Mouse (Mus musculus): Measurements from ENCODE around the gene Topors. TPM values are rescaled to one million over a fixed set of nuclear protein-coding genes. Genes with fewer than 3 reads are reported as not detected.
"Not testable (repeated sequence)": the region's sequence is repeated elsewhere in the genome, so short reads cannot be mapped to it uniquely, and the experiment has no call there.

Topors gene
- total RNA-seq (2021) = 10 to 100 TPM; 19.2 to 20.4 TPM

DNA sequence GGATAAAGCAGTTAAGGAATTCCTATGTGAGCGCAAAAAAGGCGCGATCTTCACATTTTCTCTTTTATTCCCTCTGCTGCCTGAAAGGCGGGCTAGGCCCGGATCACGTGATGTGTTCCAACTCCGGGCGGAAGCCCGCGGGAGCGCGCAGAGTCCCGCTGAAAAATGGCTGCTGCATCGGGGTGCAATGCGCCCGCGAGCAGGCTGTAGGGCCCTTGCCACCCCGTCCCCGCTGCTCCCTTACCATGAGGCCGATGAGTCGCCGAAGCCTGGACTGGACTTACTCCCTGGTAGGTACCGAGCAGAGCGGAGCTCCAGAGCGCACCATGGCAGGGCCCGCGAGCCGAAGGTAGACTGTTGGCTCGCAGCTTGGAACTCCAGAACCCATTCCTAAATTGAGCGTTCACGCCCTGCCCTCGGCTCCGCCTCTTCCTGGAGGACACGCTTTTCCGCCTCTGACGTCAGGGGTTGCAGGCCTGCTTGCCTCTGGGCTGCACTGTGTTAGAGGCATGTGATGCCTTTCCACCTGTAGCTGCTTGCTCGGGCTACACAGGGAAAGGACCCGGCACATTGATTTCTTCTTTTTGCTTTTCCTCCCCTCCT is at the start of gene Topors, which contains the start of gene Smim27:
Gene Topors (minus strand): TSS at position 421 of the 603 bp plus-strand sequence.
Gene Smim27 (plus strand): TSS at position 150 of the 603 bp plus-strand sequence.
- peak; percentile 83 to 93 for DNase-seq (ENCODE audit: extremely low spot score in 1 of 2, low spot score in 1 of 2)

DNA sequence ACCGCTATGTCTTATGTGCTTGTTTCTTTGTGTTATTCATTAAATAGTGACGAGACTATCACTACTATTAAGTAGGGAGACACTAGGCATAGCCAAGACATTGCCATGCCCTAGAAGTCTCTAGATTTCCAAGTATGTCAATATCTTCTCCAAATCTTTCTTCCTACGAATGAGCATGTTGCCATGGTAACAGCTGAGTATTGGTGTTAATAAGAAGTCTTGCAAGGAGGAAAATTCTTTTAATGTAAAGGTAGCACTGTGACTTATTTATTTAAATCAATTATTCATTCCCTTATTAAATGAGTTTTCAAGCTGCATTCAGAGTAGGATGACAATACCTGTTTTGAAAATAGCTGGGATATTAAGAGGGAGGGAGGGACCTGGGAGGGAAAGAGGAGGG is 47.8 kb upstream of the Topors start:
- no peak for DNase-seq (ENCODE audit: extremely low spot score in 1 of 2, low spot score in 1 of 2)

DNA sequence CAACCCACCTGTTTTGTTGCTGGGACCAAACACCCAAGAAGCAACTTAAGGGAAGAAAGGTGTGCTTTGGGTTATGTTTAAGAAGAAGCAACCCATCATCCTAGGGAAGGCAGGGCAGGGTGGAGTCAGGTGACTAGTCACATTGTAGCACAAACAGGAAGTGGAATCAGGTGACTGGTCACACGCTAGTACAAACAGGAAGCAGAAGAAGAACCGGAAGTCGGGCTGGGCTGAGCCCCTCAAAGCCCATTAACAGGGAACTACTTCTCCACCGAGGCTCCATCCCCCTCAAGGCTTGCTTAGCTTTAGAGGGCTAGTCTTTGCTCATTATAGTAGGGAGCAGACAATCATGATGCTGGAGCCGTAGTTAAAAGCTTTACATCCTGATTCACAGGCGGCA is 43.4 kb upstream of the Topors start:
- DNase-seq (ENCODE audit: extremely low spot score in 1 of 2, low spot score in 1 of 2) = no peak

DNA sequence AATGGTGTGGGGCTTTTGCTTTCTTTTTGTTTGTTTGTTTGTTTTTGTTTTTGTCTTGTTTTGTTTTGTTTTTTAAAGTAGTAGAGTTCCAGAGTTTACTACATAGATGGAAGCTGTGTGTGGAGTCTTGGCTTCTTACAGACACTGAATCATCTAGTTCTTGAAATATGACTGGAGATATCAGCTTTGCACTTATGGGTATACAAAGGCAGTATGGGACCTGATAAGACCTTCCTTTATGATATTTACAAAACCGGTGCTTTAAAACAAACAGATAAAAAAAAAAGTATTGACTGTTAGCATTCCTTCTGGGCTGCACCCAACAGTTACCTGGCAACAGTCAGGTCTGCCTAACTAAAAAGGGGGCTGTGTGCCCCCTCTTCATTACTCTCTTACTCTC is 42.6 kb upstream of the Topors start:
- DNase-seq (ENCODE audit: extremely low spot score in 1 of 2, low spot score in 1 of 2) = no peak

DNA sequence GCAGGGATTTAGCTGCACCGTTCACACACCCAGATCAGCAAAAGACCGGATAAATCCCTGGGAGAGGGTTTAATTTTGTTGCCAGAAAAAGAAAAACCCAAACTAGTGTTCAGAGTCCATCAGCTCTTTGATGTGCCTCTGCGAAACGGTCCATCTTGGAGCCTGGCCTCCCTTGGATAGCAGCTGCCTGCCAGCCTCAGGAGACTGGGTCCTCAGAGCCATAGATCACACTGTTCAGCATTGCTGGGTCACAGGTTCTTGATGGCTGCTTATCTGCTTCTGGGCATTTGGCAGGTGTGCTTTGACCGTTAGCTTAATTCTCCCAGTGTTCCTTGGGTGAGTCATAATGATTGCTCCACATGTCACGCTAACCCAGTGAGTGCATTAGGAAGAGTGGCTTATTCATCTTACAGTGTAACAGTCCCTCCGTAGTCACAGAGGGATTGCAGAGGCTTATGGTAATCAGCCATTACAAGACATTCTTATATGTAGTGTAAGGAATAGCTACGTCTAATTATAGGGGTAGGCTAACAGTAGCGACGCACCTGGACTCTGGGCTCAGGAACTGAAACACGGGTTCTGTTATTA is 41.2 kb upstream of the Topors start:
- DNase-seq (ENCODE audit: extremely low spot score in 1 of 2, low spot score in 1 of 2) = no peak

DNA sequence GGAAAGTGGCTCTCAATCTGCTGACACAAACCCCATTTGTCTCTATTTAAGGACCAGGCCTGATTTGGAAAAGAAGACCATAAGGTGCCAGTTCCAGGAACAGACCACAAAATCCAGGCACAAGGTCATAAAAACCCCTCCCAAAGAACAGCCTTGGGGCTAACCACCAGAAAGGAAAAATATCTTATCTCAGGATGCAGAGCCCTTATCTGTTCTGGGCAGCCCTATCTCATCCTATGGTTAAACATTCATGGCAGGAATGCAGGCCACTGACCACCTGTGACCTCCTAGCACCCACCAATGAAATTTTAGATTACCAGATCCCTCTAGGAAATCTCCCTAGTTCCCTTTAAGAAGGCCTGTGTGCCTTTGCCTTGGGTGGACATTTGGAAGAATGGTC is 40.0 kb upstream of the Topors start:
- no peak for DNase-seq (ENCODE audit: extremely low spot score in 1 of 2, low spot score in 1 of 2)

DNA sequence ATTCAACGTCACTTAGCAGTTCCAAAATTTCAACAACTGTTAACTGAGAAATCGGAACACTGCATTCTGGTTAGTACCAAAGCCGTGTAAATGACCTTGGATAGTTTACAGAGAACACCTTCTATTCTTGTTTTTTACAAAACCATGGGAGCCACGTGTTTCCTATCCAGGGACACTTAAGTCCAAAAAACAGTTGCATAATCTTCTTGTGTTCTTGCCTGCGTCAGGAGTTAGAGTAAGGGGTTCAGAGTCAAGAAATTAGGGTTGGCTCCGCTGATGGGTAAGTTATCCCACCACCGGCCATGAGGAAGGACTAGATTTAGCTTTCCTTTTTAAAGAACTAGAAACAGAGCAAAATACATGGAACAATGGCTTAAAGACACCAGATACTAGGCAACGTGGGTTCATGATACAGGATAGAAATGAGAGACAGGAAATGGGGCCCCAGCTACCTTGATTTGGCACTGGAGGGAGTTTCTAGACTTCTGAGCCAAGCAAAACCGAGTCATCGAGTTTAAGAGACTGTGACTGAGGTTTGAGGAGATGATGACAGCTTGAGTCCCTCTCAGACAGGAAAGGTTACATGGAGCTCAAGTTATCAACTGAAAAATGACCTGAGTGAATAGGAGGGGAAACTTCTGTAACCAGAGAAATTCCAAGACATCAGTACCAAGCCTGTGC is 32.9 kb upstream of the Topors start:
- no peak for DNase-seq (ENCODE audit: extremely low spot score in 1 of 2, low spot score in 1 of 2)

DNA sequence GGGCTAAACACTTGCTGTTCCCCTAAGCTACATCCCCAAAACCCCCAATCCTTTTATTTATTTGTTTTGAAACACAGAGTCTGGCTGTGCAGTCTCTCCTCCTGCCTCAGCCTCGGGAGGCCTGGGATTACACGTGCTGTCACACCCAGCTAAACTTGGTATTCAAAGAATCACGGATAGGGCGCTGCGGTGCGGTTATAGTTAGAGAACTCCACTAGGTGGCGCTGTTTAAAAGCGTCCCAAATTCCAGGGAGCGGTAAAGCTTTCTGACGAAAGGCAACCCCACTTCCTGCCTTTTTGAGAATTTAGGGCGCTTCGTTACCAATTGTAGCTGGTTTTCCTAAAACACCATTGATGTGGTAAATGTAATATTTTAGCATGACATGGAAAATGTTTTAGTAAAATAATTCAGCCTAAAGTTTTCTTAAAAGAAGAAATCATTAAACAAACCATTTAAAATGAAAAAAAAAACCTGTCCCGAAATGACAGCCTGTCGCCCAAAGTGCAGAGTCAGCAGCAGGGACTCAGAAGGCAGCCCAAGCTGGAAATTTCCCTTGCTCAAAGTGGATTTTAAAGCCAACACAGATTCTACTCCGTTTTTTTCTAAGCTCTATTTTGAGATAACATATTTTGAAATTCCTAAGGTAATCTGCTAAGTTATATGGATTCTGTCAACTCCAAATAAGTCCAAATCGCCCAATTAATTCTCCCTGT is 31.6 kb upstream of the Topors start:
- DNase-seq (ENCODE audit: extremely low spot score in 1 of 2, low spot score in 1 of 2) = peak; percentile 57 to 69

DNA sequence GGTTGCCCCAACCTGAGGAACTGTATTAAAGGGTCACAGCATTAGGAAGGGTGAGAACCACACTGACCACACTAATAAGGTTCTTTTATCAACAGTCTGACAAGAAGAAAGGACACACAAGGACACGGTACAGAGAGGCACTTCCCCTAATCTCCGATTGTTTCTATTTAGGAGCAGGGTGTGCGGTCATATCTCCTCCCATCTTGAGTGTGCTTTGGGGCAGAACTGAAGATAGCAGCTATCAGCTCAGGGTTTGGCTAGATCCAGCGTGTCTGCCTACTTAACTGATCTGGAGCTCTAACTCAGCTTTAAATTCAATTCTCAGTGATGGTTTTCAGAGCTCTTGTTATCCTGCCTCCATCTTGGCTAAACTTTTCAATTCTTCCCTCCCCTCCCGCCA is 29.5 kb upstream of the Topors start:
- DNase-seq (ENCODE audit: extremely low spot score in 1 of 2, low spot score in 1 of 2) = no peak

DNA sequence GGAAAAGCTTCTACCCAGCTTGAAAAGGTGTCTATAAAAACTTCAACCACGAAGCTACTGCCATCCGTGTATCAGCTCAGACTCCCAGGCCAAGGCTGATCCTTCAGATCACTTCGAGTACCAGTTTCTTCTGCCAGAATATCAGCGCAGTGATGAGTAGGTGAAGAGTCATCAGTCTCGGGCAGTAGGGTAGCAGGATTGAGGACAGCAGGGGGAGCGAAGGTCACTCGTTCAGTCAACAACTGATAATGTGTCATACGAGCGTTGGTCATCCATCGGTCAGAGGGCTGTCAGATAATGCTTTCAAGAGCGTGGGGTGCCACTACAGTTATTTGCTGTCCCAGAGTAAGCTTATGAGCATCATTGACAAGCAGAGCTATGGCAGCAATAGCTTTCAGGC is 21.9 kb upstream of the Topors start:
- not testable (repeated sequence) for DNase-seq (ENCODE audit: extremely low spot score in 1 of 2, low spot score in 1 of 2)

DNA sequence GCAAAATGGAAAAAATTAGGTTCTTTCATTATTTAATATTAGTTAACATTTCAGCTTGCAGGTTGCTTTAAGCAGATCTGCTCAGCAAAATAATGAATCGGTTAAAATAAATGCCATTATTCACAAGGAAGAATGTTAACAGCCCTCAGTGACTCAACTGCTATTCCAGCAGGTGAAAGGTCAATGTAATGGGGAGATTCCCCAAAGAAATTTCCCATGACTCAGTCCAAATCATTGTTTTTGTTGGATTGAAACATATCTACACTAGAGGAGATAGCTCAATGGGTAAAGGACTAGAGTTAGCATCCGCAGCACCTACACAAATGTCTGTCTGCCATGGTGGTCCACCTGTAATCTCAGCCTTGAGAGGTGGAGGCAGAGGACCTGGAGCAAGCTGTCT is 19.4 kb upstream of the Topors start:
- no peak for DNase-seq (ENCODE audit: extremely low spot score in 1 of 2, low spot score in 1 of 2)

DNA sequence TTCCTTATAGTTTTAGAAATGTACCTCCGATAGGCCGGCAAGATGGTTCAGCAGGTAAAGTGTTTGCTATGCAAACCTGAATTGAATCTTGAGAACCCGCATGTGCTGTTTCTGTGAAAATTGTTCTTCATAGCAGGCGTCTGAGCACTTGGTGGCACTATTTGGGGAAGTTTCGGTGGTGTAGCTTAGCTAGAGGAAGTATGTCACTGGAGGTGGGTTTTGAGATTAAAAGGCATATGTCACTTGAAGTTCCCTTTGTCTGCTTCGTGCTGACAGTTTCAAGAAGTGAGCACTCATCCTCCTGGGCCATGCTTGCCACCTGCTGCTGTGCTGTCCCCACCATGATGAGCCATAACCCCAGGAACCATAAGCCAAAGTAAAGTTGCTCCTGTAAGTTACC is 17.8 kb upstream of the Topors start:
- DNase-seq (ENCODE audit: extremely low spot score in 1 of 2, low spot score in 1 of 2) = no peak

DNA sequence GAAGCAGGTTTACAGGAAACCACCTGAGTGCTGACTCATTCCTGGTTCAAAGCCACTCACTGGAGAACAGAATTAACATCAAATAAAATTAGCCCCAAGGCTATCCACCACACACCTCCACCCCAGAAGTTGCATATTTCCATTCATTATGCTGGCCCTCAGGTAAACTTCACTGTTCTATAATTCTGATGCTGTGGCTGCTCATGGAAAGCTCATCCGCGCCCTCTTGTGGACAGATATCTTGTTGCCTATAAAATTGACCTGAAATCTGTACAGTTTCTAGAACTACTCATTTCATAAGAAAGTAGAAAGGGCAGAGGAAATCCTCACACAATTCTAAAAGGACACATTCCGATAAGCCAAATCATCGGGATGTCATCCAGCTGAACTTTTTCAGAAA is 15.9 kb upstream of the Topors start:
- DNase-seq (ENCODE audit: extremely low spot score in 1 of 2, low spot score in 1 of 2) = peak; percentile 36 to 84

DNA sequence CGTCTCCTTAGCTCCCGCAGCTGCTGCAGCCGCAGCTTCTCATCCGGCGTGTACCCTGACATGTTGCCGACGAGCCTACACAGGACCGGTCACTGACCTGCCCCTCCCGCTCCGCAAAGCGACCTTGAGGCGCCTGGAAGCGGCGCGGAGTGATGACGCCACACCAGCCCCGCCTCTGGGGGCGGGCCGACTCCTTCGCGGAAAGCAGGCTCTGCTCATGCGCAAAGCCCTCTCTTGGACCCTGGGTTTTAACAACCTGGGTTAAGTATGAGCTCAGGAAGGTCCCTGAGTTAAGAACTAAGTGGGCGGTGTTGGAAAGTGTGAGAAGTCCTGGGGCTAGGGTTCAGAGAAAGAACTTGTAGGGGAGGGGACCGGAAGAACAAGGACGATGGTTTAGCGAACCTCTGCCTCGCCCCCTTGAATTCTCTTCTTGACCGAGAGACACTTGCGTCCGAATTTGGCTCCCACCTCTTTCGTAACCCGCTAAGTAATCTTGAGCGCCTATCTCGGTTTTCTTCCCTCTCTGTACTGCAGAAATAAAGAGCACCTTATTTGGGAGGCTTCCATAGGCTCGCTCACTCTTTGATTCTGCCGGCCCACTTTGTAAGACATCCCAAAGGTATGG is 9.7 kb upstream of the Topors start, which contains the start of gene Ndufb6:
Gene Ndufb6 (minus strand): TSS at position 146 of the 625 bp plus-strand sequence.
- DNase-seq (ENCODE audit: extremely low spot score in 1 of 2, low spot score in 1 of 2) = peak; percentile 92 to 95

DNA sequence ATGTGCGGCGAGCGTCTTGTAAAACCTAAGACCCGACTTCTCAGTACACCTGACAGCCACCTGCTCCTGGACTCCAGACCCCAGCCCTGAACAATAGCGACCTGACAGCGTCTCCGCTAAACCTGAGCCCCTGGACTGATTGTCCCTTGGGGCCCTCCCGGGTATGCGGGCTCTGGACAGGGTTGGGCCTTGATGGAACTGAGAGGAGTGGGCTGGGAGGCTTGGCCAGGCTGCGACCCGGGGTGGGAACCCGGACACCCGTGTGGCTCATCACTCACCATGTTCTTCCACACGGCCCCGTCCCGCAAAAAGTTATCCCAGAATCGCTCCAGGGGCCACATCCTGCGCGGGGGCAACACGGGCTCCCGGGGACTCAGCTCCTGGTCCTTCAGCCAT is 9.2 kb upstream of the Topors start:
- no peak for DNase-seq (ENCODE audit: extremely low spot score in 1 of 2, low spot score in 1 of 2)

DNA sequence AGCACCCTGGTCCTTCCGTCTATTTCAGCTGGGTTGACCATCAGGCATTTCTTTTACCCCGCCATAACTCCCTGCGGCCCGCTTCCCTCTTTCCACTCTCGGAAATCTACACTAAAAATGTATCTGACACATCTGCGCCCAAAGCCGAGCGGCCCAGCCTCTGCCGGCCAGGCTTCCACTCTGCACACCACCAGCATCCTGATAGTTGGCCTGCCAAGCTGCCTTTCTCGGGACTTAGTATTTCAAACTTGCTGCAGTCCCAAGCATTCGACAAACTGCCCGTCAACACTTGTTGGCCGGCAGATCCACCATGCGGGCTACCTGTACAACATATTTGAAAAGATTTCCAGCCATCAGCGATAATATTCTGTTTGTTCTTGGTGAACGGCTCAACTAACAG is 815 bp downstream of the Topors start:
- DNase-seq (ENCODE audit: extremely low spot score in 1 of 2, low spot score in 1 of 2) = no peak

DNA sequence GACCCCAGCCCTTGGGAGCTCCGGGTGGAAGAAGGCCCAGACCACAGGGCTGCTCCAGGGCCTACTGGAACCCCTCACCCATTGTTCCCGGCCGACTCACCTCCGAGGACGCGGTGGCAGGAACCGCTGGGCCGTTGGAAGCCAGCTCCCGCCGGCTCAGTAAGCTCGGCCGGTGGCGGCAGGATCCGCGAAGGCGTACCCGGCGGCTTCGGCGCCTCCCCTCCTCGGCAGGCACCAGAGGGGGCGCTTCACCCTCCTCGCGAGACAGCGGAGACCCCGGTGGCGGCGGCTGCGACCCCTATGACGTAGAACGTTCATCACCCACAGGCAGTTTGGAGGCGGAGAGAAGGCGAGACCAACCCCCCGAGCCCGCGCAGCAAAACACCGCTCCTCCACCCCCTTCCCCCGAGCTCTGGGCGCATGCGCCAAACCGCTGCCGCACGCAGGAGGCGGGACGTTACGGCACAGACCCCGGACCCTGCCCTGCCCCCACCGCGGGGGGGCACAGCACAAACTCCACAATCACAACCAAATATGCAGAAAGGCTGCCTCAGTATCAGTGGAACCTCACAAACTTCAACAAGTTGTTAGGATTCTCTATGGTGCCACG is 1.3 kb downstream of the Topors start:
- DNase-seq (ENCODE audit: extremely low spot score in 1 of 2, low spot score in 1 of 2) = peak; percentile 86

DNA sequence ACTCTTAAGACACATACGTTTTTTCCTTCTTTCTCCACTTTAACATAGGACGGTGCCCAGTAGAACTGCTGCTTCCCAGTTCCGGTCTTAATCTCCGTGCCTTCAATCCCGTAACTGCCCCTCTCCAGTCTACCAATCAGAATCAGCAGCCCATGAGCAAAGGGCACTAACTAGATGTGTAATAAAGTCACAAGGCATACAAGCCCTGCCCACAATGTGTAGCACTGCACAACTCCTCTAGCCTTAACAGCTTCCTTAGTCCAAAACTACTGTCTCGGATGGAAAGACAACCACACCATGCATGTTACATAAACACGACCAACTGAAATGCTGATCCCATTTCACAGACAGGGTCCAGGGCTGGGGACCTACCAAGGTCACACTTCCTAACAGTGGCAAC is 2.0 kb downstream of the Topors start:
- DNase-seq (ENCODE audit: extremely low spot score in 1 of 2, low spot score in 1 of 2) = no peak

DNA sequence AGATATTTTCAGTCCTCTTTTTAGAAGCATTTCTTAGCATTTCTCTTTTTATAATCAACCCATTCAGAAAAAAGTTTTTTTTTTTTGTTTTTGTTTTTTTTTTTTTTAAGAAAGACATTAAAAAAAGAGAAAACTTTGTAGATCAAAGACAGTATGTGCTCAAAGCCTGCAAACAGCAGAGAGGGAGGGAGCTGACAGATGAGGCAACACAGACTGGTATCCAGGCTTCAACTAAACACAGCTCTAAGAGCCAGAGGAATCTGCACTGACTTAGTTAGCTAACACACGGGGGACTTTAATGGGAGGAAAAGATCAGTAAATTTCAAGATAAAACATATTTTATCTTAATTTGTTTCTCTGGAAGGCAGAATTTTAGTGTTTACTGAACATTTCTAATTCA is 5.3 kb downstream of the Topors start:
- DNase-seq (ENCODE audit: extremely low spot score in 1 of 2, low spot score in 1 of 2) = no peak

DNA sequence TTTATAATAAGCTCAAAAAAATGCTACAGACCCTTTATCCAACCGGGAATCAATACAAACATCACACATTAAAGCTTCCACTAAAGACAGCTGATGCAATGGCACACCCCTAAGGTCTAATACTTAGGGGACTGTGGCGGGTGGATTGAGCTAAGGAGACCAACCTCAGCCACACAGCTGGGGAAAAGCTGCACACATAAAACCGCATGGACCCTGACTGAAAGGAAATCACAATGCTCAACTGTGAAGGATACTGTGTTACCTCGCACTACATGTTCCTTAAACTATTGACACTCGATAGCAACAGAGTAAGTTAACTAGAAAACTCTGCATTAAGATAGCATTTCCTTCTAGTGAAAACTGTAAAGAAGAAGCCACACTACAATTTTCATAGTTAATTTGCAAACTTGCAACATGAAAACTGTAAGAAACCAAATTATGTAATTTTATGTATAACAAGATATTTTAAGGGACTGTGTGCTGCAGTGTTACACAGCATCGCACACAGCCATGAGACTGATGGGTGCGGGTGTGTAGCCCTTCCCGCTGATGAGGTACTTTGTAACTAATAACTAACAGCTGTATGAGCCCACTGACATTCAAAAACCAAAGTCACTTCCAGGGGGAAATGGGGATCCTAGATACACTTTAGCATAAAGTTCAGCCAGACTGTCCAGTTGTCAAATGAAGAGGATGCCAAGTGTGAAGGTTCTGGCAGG is 15.1 kb downstream of the Topors start:
- DNase-seq (ENCODE audit: extremely low spot score in 1 of 2, low spot score in 1 of 2) = no peak
